Mouse (Mus musculus) MN1 (cell line): Measurements from ENCODE around the gene Olfr866.

Experiments used
- DNase-seq: peaks from one replicate; pipeline ENCODE4 v3.0.0-alpha.2; 2016; ENCODE audit warnings: low spot score

Olfr866 gene

GRCm38 (mm10) chr9:20027935-20028334 is at the start of gene Olfr866:
Gene Olfr866 (minus strand): TSS chr9:20028035.
- DNase-seq: no peak

DNA sequence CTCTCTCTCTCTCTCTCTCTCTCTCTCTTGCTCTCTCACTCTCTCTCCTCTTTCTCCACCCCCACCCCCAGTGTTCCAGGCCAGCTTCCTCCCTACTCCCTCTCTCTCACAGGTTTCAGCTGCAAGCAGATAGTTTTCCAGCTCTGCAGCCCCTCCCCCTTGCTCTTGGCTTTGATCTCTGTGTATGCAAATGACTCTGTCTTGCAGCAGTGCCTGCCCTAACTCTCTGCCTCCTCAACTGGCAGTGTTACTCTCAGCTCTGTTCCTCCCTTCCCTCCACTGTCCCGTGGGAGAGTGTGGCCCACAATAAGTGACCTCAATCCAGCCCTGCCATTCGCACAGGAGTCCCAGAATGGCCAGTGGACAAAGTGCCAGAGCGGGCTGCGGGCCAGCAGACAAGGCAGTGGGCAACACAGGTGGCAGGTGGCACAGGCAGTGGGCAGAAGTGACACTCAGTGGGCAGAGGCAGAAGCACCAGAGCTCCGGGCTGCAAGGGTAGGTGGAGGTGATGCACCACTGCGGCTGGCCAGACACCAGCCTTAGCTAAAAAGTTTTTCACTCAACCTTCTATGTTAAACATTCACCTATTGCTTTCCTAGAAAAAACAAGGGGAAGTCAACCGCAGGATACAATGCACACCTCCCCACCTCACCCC is 45.8 kb upstream of the Olfr866 start:
- no peak for DNase-seq

DNA sequence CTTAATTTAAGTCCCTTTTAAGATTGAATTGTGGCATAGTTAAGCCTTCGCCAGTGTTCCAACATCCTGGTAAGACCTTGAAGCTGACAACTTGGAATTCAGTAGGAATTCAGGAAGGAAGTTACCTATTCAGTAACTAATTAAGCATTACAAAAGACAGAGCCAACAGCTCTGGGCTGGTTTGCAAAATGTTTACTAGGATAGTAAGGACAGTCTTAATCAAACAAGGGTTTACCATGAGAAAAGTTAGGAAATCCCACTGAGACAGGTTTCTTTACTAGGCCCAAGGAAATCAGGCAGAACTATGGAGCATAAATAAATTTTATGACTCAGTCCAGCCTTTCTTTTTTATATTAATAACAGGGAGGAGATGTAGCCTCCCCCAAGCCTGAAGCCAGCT is 43.5 kb upstream of the Olfr866 start:
- no peak for DNase-seq

- DNase-seq: no peak
Observed at GRCm38 (mm10) chr9:20070236-20070635, 42.4 kb upstream of the Olfr866 start.

DNA sequence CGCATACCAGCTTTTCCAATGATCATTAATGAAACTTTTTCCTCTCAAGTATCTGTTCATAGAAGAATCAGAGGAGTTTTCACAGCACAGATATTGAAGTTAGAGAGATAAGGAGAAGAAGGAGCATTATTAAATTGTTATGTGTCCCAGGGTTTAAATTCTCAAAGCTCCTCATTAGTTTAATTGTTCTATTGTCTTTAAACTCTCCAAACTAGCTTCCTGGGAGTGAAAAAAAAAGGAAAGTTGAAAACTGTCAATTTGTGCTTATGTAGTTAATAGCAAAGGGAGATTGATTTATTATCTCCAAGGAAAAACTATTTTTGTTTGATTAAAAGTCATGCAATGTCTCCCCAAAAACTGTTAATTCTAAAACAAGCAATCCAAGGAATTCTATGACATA is 29.6 kb upstream of the Olfr866 start, which contains the start of gene Olfr867:
TSS of gene Olfr867 (minus strand) at position 101 of the 400 bp plus-strand sequence.
- no peak for DNase-seq

DNA sequence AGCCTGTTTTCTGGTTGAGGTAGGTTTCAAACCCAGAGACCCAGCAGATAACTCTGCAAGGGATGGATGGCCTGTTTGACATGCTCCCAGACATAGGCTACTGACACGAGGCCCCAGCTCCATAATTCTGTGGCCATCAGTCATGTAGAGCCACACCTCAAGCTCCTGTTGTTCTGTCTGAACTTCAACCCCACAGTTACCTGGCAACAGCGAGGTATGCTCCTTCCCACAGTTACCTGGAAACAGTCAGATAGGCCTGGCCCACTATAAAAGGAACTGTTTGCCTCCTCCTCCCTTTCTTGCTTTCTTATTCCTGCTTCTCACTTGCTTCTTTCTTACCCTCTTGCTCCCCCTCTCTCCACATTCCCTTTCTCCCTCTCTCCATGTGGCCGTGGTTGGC is 20.1 kb upstream of the Olfr866 start:
- no peak for DNase-seq
